Mouse (Mus musculus): Measurements from ENCODE around the gene Gpc2.
A peak's percentile ranks its signal among the peaks of the same experiment; 100 is the strongest.

Gpc2 gene

DNA sequence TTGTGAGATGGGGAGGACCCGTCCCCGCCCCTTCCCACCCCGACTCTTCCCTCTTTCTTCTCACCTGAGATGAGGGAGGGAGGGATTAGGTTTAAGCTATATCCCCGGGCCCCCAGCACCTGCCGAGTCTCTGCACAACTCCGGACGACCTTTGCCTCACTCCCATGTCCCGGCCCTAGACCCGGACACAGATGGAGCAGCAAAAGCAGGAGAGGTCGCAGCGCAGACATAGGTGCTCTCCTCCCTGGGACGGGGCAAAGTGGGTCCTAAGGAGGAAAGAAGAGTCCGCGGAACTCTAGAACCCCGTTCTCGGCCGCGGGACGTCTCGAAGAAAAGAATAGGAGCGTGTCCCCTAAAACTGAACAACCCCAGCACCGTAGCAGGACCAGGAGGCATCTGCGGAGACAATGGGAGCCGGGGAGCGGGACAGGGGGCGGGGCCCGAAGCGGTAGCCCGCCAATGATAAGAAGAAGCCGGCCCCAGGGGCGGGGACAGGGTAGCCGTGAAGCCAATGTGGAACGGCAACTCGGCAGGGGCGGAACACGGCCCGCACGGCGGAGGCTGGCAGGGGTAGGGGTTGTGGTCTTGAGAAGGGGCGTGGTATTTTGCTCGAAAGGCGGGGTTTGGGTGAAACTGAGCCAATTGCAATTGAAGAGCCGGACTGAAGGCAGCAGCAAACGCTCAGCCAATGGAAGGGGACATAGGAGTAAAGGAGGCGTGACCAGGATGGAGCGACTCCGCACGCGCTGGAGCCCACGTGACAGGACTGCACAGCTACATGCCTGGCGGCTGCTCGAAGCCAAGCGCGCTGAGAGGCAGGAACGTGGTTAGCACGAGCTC lies at the start of gene Gpc2, which contains the start of the genes Gm43720 and Stag3:
TSS of gene Gpc2 (minus strand) at position 421 of the 840 bp plus-strand sequence.
TSS of gene Gm43720 (minus strand) at position 374 of the 840 bp plus-strand sequence.
TSS of gene Stag3 (plus strand) at position 656 of the 840 bp plus-strand sequence.
- peak; percentile 52 for DNase-seq

DNA sequence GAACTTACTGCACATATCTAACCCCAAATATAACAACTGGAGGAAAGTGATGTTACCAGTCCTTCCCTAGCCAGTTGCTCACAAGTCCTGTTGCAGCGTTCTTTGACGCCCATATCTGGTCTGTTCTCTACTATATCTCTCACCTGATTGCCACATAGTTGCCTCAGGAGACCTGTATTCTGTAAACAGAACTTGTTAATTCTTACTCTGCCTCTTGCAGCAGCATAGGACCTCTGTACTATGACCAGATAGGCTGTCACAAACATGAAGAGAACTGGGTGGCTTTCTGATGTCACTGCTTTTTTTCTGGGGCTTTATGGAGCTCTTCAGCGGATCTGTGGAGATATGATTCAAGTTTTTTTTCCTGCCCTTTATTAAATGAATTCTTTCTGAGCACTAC lies 33.0 kb upstream of the Gpc2 start:
- no peak for DNase-seq

DNA sequence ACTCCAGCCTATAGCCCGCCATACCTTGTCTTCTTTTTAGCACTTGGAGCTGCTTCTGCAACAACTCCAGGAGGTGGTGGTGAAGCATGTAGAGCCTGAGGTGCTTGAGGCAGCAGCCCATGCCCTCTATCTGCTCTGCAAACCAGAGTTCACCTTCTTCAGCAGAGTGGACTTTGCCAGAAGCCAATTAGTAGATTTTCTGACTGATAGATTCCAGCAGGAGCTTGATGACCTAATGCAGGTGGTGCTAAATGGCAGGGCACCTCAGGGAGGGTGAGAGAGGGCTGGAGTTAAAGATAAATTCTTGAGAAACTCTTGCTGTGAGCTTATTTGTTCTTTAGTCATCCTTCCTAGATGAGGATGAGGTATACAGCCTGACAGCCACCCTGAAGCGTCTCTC lies 19.8 kb upstream of the Gpc2 start:
- DNase-seq = no peak

GRCm38 (mm10) chr5:138294158-138294557 lies 14.4 kb upstream of the Gpc2 start:
- no peak for DNase-seq

GRCm38 (mm10) chr5:138291638-138292037 lies 11.8 kb upstream of the Gpc2 start:
- DNase-seq = no peak

DNA sequence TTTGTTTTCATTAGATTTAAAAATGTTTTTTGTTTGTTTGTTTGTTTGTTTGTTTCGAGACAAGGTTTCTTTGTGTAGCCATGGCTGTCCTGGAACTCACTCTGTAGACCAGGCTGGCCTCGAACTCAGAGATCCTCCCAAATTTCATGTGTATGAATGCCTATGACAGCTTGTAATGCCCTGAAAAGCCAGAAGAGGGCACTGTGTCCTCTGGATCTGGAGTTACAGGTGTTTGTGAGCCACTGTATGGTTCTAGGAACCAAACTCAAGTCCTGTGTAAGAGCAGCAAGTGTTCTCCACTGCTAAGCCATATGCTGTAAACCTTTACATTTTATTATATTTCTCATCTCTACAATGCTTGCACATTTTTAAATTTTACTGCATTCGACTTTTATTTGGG lies 8.1 kb upstream of the Gpc2 start:
- DNase-seq = no peak

GRCm38 (mm10) chr5:138283540-138283939 lies 3.7 kb upstream of the Gpc2 start:
- DNase-seq = no peak

DNA sequence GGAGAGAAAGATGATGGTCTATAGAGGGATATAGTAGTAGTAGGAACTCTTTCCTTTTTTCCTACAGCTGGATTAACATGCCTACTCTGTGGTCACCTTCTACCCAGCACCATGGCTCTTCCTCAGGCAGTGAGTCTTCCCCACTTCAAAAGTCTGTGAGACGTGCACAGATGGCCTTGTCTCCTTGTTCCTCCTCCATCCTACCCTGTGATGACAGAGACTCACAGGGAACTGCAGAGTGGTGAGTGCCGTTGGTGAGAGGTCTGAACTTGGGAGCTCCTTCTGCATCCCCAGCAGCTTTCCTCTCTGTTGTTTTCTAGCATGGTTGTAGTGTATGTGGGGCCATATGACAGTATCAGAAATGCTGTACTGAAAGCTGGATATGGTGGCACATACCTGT lies 2.0 kb upstream of the Gpc2 start:
- DNase-seq = no peak

DNA sequence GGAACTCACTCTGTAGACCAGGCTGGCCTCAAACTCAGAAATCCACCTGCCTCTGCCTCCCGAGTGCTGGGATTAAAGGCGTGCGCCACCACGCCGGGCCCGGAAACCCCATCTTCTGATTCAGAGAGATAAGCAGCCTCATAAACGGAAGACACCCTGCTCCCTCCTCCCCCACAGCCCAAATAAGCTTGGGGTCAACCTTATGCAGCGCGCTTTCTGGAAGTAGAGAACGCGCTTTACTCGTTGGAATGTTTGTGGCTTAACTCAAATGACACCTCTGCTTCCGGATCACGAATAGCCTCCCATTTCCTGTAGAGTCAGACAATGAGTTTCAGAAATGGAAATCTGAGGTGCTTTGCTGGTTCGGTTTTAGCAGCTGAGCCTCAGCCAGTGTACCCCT lies 1.0 kb upstream of the Gpc2 start:
- no peak for DNase-seq

GRCm38 (mm10) chr5:138280425-138280768 lies 592 bp upstream of the Gpc2 start:
- DNase-seq = no peak

- no peak for DNase-seq
Observed at GRCm38 (mm10) chr5:138277994-138278393, 1.8 kb downstream of the Gpc2 start.

DNA sequence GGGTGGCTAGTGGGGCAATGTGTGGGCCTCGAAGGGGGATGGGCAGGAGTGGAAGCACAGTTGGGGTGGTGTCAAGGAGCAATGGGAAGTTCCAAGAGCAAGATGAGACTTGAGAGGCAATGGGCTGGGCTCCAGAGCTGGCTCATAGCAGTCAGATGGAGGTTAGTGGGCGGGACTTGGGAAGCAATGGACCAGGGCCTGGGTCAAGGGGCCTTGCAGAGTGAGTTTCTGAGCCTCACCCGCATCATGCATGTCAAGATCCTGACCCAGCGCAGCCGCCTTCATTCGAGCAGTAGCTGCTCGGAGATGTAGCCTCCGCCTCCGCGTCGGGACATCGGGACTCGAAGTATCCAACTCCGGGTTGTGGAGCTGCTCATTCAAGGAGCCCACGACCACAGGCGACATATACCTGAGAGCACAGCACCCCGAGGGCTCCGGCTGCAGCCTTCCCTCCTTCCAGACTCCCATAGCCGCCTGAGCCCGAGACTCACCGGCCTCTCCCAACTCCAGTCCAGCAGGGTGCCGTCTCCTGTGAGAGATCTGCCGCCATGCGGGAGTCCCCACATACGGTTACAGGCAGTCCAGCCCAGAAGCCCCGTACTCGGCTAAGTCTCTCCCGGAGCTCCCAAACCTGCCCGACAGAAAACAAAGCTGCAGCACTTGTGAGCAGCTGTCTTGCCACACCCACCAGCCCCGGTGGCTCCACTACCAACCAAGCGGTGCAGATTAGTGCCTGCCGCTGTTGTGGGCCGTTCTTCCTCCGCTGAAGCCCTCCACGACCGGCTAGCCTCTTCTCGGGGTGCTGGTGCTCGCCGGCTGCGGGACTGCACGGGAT lies 4.4 kb downstream of the Gpc2 start:
- DNase-seq = no peak

DNA sequence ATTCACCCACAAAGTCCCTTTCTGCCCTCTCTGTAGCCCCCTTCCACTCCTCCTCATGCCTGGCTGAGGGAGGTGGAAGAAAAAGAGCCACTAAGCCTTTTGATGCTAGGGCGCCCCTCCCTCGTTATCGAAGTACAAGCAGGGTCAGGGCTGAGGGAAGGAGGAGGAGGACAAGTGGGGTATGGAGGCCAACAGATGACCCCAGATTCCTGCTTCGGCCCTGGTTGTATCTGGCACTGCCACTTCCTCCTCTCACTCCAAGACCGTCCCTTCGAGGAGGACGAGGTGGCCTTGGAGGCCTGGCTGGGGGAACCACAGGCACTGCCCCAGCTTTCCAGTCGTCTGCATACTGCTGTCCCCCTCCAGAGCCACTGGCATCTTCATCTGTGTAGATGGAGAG lies 5.6 kb downstream of the Gpc2 start:
- no peak for DNase-seq

- DNase-seq = no peak
Observed at GRCm38 (mm10) chr5:138272409-138272923, 7.3 kb downstream of the Gpc2 start, which contains the start of gene Gal3st4. Gal3st4 (minus strand) TSS chr5:138272840.

- no peak for DNase-seq
Observed at GRCm38 (mm10) chr5:138271232-138271631, 8.6 kb downstream of the Gpc2 start.

- no peak for DNase-seq
Observed at GRCm38 (mm10) chr5:138268980-138269379, 10.8 kb downstream of the Gpc2 start.

DNA sequence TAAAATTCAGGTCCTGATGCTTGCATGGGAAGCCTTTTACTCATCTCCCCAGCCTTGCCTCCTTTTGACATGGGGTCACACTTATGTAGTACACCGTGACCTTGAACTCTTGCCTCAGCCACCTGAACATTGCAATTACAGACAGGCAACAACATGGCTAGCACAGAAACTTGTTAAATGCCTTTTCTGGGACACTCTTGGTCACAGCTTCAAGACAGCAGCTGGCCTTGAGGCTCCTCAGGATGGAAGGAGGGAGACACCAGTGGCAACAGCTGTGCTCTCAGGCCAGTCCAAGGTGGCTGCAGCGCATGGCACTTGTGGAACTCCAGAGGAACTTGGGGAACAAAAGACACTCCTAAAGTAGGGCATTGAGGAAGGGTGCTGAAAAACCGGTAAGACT lies 12.7 kb downstream of the Gpc2 start:
- no peak for DNase-seq

DNA sequence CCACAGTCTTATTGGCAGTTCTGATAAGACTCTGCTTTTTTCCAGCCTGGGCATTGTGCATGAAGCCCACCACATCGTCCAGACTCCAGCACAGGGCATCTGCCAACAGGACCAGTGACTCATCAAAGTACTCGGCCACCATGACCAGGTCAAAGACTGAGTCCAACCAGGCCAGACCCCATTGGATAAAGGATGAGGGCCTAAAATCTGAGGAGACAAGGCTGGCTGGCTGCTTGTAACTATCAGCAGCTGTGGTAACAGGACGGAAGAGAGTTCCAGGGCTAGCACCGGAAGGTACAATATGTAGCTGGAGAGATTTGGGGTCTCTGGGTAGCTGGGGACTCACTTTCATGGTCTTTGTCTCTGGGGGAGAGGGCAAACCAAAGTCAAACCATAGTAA lies 14.1 kb downstream of the Gpc2 start:
- DNase-seq = no peak

GRCm38 (mm10) chr5:138264207-138264578 lies 15.6 kb downstream of the Gpc2 start:
- DNase-seq = no peak

DNA sequence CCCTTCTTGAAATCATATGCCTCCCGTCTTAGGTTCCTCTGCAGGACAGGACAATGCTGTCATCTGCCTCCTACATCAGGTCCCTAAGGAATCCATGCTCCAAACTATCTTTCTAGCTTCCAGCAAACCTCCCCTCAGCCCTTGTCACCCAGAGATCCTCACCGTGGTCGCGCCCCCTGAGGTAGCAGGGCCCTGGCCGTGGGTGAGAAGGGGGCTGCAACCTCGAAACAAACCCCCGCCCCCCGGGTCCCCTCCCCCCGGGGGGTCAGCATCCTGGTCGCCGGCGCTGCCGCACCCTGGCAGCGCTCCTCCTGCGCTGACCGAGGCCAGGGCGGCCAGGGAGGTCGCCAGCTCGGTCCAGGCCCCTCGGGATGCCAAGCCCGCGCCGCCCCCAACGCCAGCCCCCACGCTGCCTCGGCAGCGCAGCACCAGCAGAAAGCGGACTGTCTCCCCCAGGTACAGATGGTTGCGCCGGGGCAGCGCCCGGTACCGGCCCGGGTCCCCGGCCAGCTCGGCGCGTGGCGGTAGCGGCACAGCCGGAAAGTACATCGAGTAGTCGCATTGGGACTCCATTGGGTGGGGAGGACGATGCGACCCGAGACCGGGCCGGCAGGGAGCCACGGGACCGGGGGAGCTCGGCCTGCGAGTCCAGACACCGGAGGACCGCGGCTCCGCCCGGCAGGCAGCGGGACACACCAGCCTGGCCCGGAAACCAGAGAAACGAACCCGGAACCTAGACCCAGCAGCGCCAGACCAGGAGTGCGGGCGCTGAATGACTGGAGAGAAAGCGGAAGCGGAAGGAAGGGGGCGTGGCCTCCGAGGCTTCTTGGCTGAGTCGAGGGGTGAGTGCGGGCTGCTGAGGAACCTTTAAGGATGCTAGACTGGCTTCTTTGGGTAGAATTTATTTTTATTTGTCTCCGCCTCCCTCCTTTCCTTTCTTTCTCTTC lies 16.3 kb downstream of the Gpc2 start, which contains the start of gene BC037034:
TSS of gene BC037034 (minus strand) at position 774 of the 947 bp plus-strand sequence.
- DNase-seq = peak; percentile 91

- DNase-seq = peak; percentile 26
Observed at GRCm38 (mm10) chr5:138262582-138263240, 17.1 kb downstream of the Gpc2 start.

- no peak for DNase-seq
Observed at GRCm38 (mm10) chr5:138262001-138262400, 17.8 kb downstream of the Gpc2 start.
